Mouse (Mus musculus) granulocyte monocyte progenitor cell, adult 5-6 weeks (primary cell): ENCODE data around the gene Scgb2b3. TPM values are rescaled to one million over a fixed set of nuclear protein-coding genes. Genes with fewer than 3 reads are reported as not detected.

Experiments
- ATAC-seq: replicated peaks from 2 replicates; pipeline ENCODE4 v1.8.0; 2016; ENCODE audit warnings: mild to moderate bottlenecking, moderate TSS enrichment, inconsistent platforms; ENCODE audit not compliant: poor library complexity, severe bottlenecking
- total RNA-seq, 2 experiments: library from RNA; stranded (forward) in 1 of 2; stranded (reverse) in 1 of 2; fragments of 200-712, 200-1000 nt in 1 of 2; fragments of >200 nt in 1 of 2; fragmentation: Nextera tagmentation in 1 of 2; gene quantifications; 2 replicates each; pipeline ENCODE4 v1.2.3; 2014 to 2017

Gene Scgb2b3
- total RNA-seq (2014; fragmentation: Nextera tagmentation) (not detected in 2 replicates), total RNA-seq (2017) (not detected in 2 replicates)

- no peak for ATAC-seq
Measured at GRCm38 (mm10) chr7:31362022-31362560, at the start of gene Scgb2b3. TSS of gene Scgb2b3 (minus strand) at chr7:31362072.

- no peak for ATAC-seq
Measured at GRCm38 (mm10) chr7:31375292-31375691, 13.4 kb upstream of the Scgb2b3 start, which contains the start of gene Scgb1b3. TSS of gene Scgb1b3 (plus strand) at chr7:31375592.

Other genes starting within 250 kb of the Scgb2b3 start
- gene Hpn, start 246.8 kb downstream of the Scgb2b3 start, total RNA-seq (2014; fragmentation: Nextera tagmentation): 11.1 TPM in 1 of 2 replicates, not detected in the other
- gene Hpn, start 246.8 kb downstream of the Scgb2b3 start, total RNA-seq (2017): not detected in 2 replicates
- not detected in 2 replicates for gene Scn1b, start 235.1 kb downstream of the Scgb2b3 start, total RNA-seq (2014; fragmentation: Nextera tagmentation)
- not detected in 2 replicates for gene Scn1b, start 235.1 kb downstream of the Scgb2b3 start, total RNA-seq (2017)
- gene Gramd1a, start 206.2 kb downstream of the Scgb2b3 start, total RNA-seq (2014; fragmentation: Nextera tagmentation): 59.3 and 77.5 TPM in 2 replicates
- 21.2 and 36.5 TPM in 2 replicates for gene Gramd1a, start 206.2 kb downstream of the Scgb2b3 start, total RNA-seq (2017)
- gene Scgb2b2, start 71.6 kb downstream of the Scgb2b3 start, total RNA-seq (2014; fragmentation: Nextera tagmentation): not detected in 2 replicates
- gene Scgb2b2, start 71.6 kb downstream of the Scgb2b3 start, total RNA-seq (2017): not detected in 2 replicates
- not detected in 2 replicates for gene Scgb1b2, start 70.3 kb downstream of the Scgb2b3 start, total RNA-seq (2014; fragmentation: Nextera tagmentation)
- not detected in 2 replicates for gene Scgb1b2, start 70.3 kb downstream of the Scgb2b3 start, total RNA-seq (2017)
- not detected in 2 replicates for gene Scgb1b3, start 13.5 kb upstream of the Scgb2b3 start, total RNA-seq (2014; fragmentation: Nextera tagmentation)
- not detected in 2 replicates for gene Scgb1b3, start 13.5 kb upstream of the Scgb2b3 start, total RNA-seq (2017)